31 mouse cellular contexts compared by ENCODE assay signal in the genomic region with DNA sequence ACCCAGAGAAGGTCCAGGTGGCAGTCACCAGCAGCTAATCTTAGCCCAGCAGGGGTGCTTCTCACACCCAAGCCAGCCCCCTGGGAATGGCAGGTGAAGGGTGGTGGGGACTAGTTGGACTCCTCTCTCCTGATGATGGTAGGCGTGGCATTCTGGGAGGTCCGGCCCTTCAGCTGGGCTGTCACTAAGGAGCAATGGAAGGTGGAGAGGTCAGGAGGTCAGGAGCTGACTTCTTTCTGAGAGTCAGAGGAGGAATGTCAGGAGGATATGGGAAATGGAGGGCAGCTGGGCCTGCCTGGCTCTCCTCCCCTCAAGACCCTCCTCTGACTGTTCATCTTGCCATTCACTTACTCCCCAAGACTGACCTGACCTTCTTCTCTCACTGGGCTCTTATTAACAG. TPM values are rescaled to one million over a fixed set of nuclear protein-coding genes. Genes with fewer than 3 reads are reported as not detected.
DNase-seq lines count a peak whose midpoint lies in the region; ATAC-seq and TF ChIP-seq lines count a peak whose summit lies in the region.
"Had no signal": no experiment of that assay in that cellular context is flagged by ENCODE, and none has a peak within 500 bp of the region (broad histone marks: within the 10 kb centered on the region; RNA-seq: fewer than 3 reads in every experiment).

No protein-coding gene starts in this region.

- TF ChIP-seq EP300 in stomach, postnatal 0 days (optimal IDR thresholded peaks at IDR 0.05), result no peak

- H3K4me2 ChIP-seq in stomach, postnatal 0 days (replicated peaks; ENCODE audit: low read depth), result no peak overlapping the region
- H3K4me2 ChIP-seq: embryonic facial prominence, embryonic 12.5 days; forebrain, embryonic 13.5 days; forebrain, embryonic 15.5 days had no signal

- H3K36me3 ChIP-seq in liver, adult 2 months (ENCODE audit: control insufficient read depth, insufficient read depth, low read length), result no peaks in the 10 kb centered on the region
- no peaks in the 10 kb centered on the region for H3K36me3 ChIP-seq in stomach, postnatal 0 days (ENCODE audit: control insufficient read depth, insufficient read depth, low read length)
- H3K36me3 ChIP-seq: embryonic facial prominence, embryonic 10.5 days; embryonic facial prominence, embryonic 12.5 days; forebrain, embryonic 15.5 days; G1E had no signal

- 47% methylated on average over 2 of the region's 2 CpGs for WGBS in liver, adult 2 months
- 56% methylated on average over 2 of the region's 2 CpGs for WGBS in stomach, postnatal 0 days

- TF ChIP-seq POLR2A in liver, adult 2 months (IDR thresholded peaks at IDR 0.05; ENCODE audit: extremely low read depth, insufficient read depth, low read length), result no peak

- no peaks in the 10 kb centered on the region for H3K79me2 ChIP-seq in liver, adult 2 months (ENCODE audit: control insufficient read depth, insufficient read depth, low read length)

- TF ChIP-seq CTCF in liver, adult 2 months (IDR thresholded peaks at IDR 0.05; ENCODE audit: low read depth, low read length), result no peak
- TF ChIP-seq CTCF in stomach, postnatal 0 days (IDR thresholded peaks at IDR 0.05; ENCODE audit: low read depth), result no peak

- peaks cover 24% of the 10 kb centered on the region for H3K4me1 ChIP-seq in liver, adult 2 months (ENCODE audit: control insufficient read depth, insufficient read depth, low read length)
- H3K4me1 ChIP-seq in stomach, postnatal 0 days (replicated peaks; ENCODE audit: control insufficient read depth, insufficient read depth), result no peaks in the 10 kb centered on the region
- H3K4me1 ChIP-seq: embryonic facial prominence, embryonic 12.5 days had no signal

- peak; percentile 2; the same call in 1 of the 2 replicates for ATAC-seq in stomach, postnatal 0 days (ENCODE audit: low FRiP score, low TSS enrichment)
- no peak for ATAC-seq in megakaryocyte-erythroid progenitor cell, adult 5-6 weeks (replicated peaks; ENCODE audit: low FRiP score, low TSS enrichment, poor library complexity, severe bottlenecking)
- ATAC-seq: activated CD4-positive, CD25-positive, alpha-beta regulatory T cell, adult 4 months; CD4-positive, CD25-positive, alpha-beta regulatory T cell, adult 4 months; forebrain, embryonic 13.5 days; forebrain, embryonic 15.5 days; forebrain, postnatal 0 days; Patski had no signal

- peak overlapping the region; percentile 26; the same call in 1 of the 2 replicates for H3K27ac ChIP-seq in liver, adult 2 months (replicated peaks; ENCODE audit: insufficient read depth, low read depth, low read length)
- H3K27ac ChIP-seq in stomach, postnatal 0 days (replicated peaks), result peak overlapping the region; percentile 49
- H3K27ac ChIP-seq: embryonic facial prominence, embryonic 10.5 days; embryonic facial prominence, embryonic 12.5 days; forebrain, embryonic 13.5 days; forebrain, embryonic 15.5 days had no signal

- no peaks in the 10 kb centered on the region for H3K9me3 ChIP-seq in stomach, postnatal 0 days (ENCODE audit: control insufficient read depth, low read length)
- H3K9me3 ChIP-seq: embryonic facial prominence, embryonic 10.5 days; embryonic facial prominence, embryonic 12.5 days; forebrain, embryonic 13.5 days; forebrain, embryonic 15.5 days; G1E had no signal

- H3K27me3 ChIP-seq in liver, adult 2 months (ENCODE audit: control insufficient read depth, insufficient read depth, low read length), result no peaks in the 10 kb centered on the region
- no peaks in the 10 kb centered on the region for H3K27me3 ChIP-seq in stomach, postnatal 0 days (ENCODE audit: control insufficient read depth, insufficient read depth, low read length)
- H3K27me3 ChIP-seq: embryonic facial prominence, embryonic 12.5 days; forebrain, embryonic 15.5 days had no signal

- DNase-seq in embryo, embryonic 10 days (ENCODE audit: low spot score), result peak; percentile 54
- DNase-seq in embryo, embryonic 11 days, result no peak
- no peak for DNase-seq in liver, adult 2 months (ENCODE audit: extremely low read depth, low read depth, low spot score)
- DNase-seq in liver, result no peak
- DNase-seq in embryo, embryonic 10.5 days (ENCODE audit: low spot score), result peak; percentile 34
- no peak for DNase-seq in stomach, postnatal 0 days (ENCODE audit: low spot score)
- no peak for DNase-seq in layer of hippocampus, adult 8-10 months (ENCODE audit: low spot score in 2 of 2)
- DNase-seq: adrenal gland, adult 8-10 months; adrenal gland, postnatal 14 days; adrenal gland, postnatal 36 days; B cell, adult 2 months; cerebellum, adult 11-12 months; cerebellum, adult 2 months; cerebellum, adult 9-10 months; cerebellum, postnatal 10 days; cerebellum, postnatal 25 days; forebrain, postnatal 0 days had no signal

- H3K9ac ChIP-seq in liver, adult 2 months (ENCODE audit: low read depth, low read length), result no peak overlapping the region
- H3K9ac ChIP-seq in stomach, postnatal 0 days (ENCODE audit: low read length), result no peak overlapping the region
- H3K9ac ChIP-seq: embryonic facial prominence, embryonic 12.5 days; forebrain, embryonic 13.5 days; forebrain, embryonic 15.5 days; forebrain, postnatal 0 days had no signal

- no peak overlapping the region for H3K4me3 ChIP-seq in liver, adult 2 months (ENCODE audit: insufficient read depth, low read depth, low read length)
- no peak overlapping the region for H3K4me3 ChIP-seq in stomach, postnatal 0 days (ENCODE audit: low read depth, low read length)
- H3K4me3 ChIP-seq: embryonic facial prominence, embryonic 10.5 days; embryonic facial prominence, embryonic 12.5 days; forebrain, embryonic 13.5 days; forebrain, embryonic 15.5 days had no signal

RNA-seq across cellular contexts. Expression of a gene that starts 1.5 kb away (rescaled TPM):
- total RNA-seq in liver, adult 2 months (2014; rRNA removed), result 1.0 and 1.2 TPM in 2 replicates
- polyA plus RNA-seq in liver, adult 2 months (2012; rRNA removed), result 4.9 and 5.6 TPM in 2 replicates
- 10.5 and 11.3 TPM in 2 replicates for polyA plus RNA-seq in stomach, postnatal 0 days (2015; fragmentation: Nextera tagmentation; extraction: Ambion mirVana)
- total RNA-seq in megakaryocyte-erythroid progenitor cell, adult 5-6 weeks (2014; fragmentation: Nextera tagmentation), result not detected in 2 replicates
- not detected in 2 replicates for total RNA-seq in megakaryocyte-erythroid progenitor cell, adult 5-6 weeks (2017)
- total RNA-seq in layer of hippocampus, adult 8-10 months (2022), result under 1 TPM in 2 of 4 experiments, not detected in 2; 0.18 to 0.31 TPM
- total RNA-seq: CH12.LX; forebrain, postnatal 0 days had no signal
- polyA plus RNA-seq: CD4-positive, CD25-positive, alpha-beta regulatory T cell, adult 4 months; embryonic facial prominence, embryonic 10.5 days; embryonic facial prominence, embryonic 12.5 days; embryonic facial prominence, embryonic 14.5 days; forebrain, embryonic 11.5 days; forebrain, embryonic 13.5 days; forebrain, embryonic 15.5 days; Patski had no signal

RNA-seq across cellular contexts. Expression of a gene that starts 7.6 kb away (rescaled TPM):
- not detected in 2 replicates for total RNA-seq in liver, adult 2 months (2014; rRNA removed)
- not detected in 2 replicates for polyA plus RNA-seq in liver, adult 2 months (2012; rRNA removed)
- polyA plus RNA-seq in stomach, postnatal 0 days (2015; fragmentation: Nextera tagmentation; extraction: Ambion mirVana), result 28.1 and 32.7 TPM in 2 replicates
- not detected in 2 replicates for total RNA-seq in megakaryocyte-erythroid progenitor cell, adult 5-6 weeks (2014; fragmentation: Nextera tagmentation)
- total RNA-seq in megakaryocyte-erythroid progenitor cell, adult 5-6 weeks (2017), result not detected in 2 replicates
- total RNA-seq in layer of hippocampus, adult 8-10 months (2022), result not detected
- total RNA-seq: adrenal gland, adult 18-20 months; adrenal gland, adult 8-10 months; adrenal gland, postnatal 14 days; adrenal gland, postnatal 36 days; CH12.LX; forebrain, postnatal 0 days; G1E had no signal
- polyA plus RNA-seq: activated CD4-positive, CD25-positive, alpha-beta regulatory T cell, adult 4 months; CD4-positive, CD25-positive, alpha-beta regulatory T cell, adult 4 months; cerebellum, adult 2 months; cortical plate, adult 2 months; embryonic facial prominence, embryonic 10.5 days; embryonic facial prominence, embryonic 12.5 days; embryonic facial prominence, embryonic 14.5 days; forebrain, embryonic 11.5 days; forebrain, embryonic 13.5 days; forebrain, embryonic 15.5 days; forebrain, postnatal 0 days; G1E; Patski had no signal

RNA-seq across cellular contexts. Expression of a gene that starts 16.5 kb away (rescaled TPM):
- 0.09 and 0.13 TPM in 2 replicates for total RNA-seq in liver, adult 2 months (2014; rRNA removed)
- polyA plus RNA-seq in liver, adult 2 months (2012; rRNA removed), result 0.14 TPM in 1 of 2 replicates, not detected in the other
- 69,611 and 75,506 TPM in 2 replicates for polyA plus RNA-seq in stomach, postnatal 0 days (2015; fragmentation: Nextera tagmentation; extraction: Ambion mirVana)
- total RNA-seq in megakaryocyte-erythroid progenitor cell, adult 5-6 weeks (2014; fragmentation: Nextera tagmentation), result not detected in 2 replicates
- not detected in 2 replicates for total RNA-seq in megakaryocyte-erythroid progenitor cell, adult 5-6 weeks (2017)
- under 1 TPM in 1 of 4 experiments, not detected in 3; 0.27 TPM for total RNA-seq in layer of hippocampus, adult 8-10 months (2022)
- total RNA-seq: adrenal gland, postnatal 14 days; CH12.LX; forebrain, postnatal 0 days; G1E had no signal
- polyA plus RNA-seq: cerebellum, adult 2 months; embryonic facial prominence, embryonic 14.5 days; forebrain, embryonic 11.5 days; forebrain, postnatal 0 days; G1E; Patski had no signal

RNA-seq across cellular contexts. Expression of a gene that starts 40.6 kb away (rescaled TPM):
- total RNA-seq in liver, adult 2 months (2014; rRNA removed), result 50.9 and 52.1 TPM in 2 replicates
- polyA plus RNA-seq in liver, adult 2 months (2012; rRNA removed), result 48.9 and 54.5 TPM in 2 replicates
- polyA plus RNA-seq in stomach, postnatal 0 days (2015; fragmentation: Nextera tagmentation; extraction: Ambion mirVana), result 186 and 189 TPM in 2 replicates
- 115 and 118 TPM in 2 replicates for total RNA-seq in megakaryocyte-erythroid progenitor cell, adult 5-6 weeks (2014; fragmentation: Nextera tagmentation)
- 39.0 and 43.0 TPM in 2 replicates for total RNA-seq in megakaryocyte-erythroid progenitor cell, adult 5-6 weeks (2017)
- 10 to 100 TPM; 59.9 to 73.1 (median 66.1) TPM for total RNA-seq in layer of hippocampus, adult 8-10 months (2022)

RNA-seq across cellular contexts. Expression of a gene that starts 53.0 kb away (rescaled TPM):
- not detected in 2 replicates for total RNA-seq in liver, adult 2 months (2014; rRNA removed)
- polyA plus RNA-seq in liver, adult 2 months (2012; rRNA removed), result not detected in 2 replicates
- 1.9 and 2.1 TPM in 2 replicates for polyA plus RNA-seq in stomach, postnatal 0 days (2015; fragmentation: Nextera tagmentation; extraction: Ambion mirVana)
- total RNA-seq in megakaryocyte-erythroid progenitor cell, adult 5-6 weeks (2014; fragmentation: Nextera tagmentation), result 0.47 TPM in 1 of 2 replicates, not detected in the other
- not detected in 2 replicates for total RNA-seq in megakaryocyte-erythroid progenitor cell, adult 5-6 weeks (2017)
- total RNA-seq in layer of hippocampus, adult 8-10 months (2022), result 1 to 10 TPM in 3 of 4 experiments, under 1 TPM in 1; 0.62 to 1.6 (median 1.1) TPM
- polyA plus RNA-seq: G1E had no signal

Comparison
In these comparisons a context has a peak if more than half of its experiments do, and no peak if none do; other contexts are left out.
1. DNase-seq: peak in embryo, embryonic 10 days (single experiment) and embryo, embryonic 10.5 days (single experiment); none in embryo, embryonic 11 days (single experiment), liver, adult 2 months (single experiment), liver (single experiment), stomach, postnatal 0 days (single experiment) and layer of hippocampus, adult 8-10 months (0 of 2).